Mouse (Mus musculus) right cerebral cortex, postnatal 36 days (tissue): ENCODE results near the gene Pml.

Experiments
- DNase-seq, 2 experiments: peaks; one replicate each; pipeline ENCODE4 v3.0.0; 2022; ENCODE audit warnings: low spot score in 2 of 2, mixed read lengths in 1 of 2

The Pml gene

GRCm38 (mm10) chr9:58201861-58202549, 47.6 kb downstream of the Pml start:
- DNase-seq = no peak

GRCm38 (mm10) chr9:58201091-58201842, 48.3 kb downstream of the Pml start:
- no peak for DNase-seq

- DNase-seq = no peak
Measured at GRCm38 (mm10) chr9:58200270-58201090, 49.1 kb downstream of the Pml start.

- peak in 1 of 2 experiments; percentile 56 for DNase-seq
Measured at GRCm38 (mm10) chr9:58199381-58200269, 50.0 kb downstream of the Pml start.

GRCm38 (mm10) chr9:58198801-58199371, 50.7 kb downstream of the Pml start:
- no peak for DNase-seq

GRCm38 (mm10) chr9:58197781-58198701, 51.5 kb downstream of the Pml start:
- DNase-seq = peak in 1 of 2 experiments; percentile 61

- no peak for DNase-seq
Measured at GRCm38 (mm10) chr9:58196610-58197567, 52.7 kb downstream of the Pml start.

- DNase-seq = no peak
Measured at GRCm38 (mm10) chr9:58196141-58196540, 53.4 kb downstream of the Pml start.

GRCm38 (mm10) chr9:58195671-58196070, 53.9 kb downstream of the Pml start:
- no peak for DNase-seq

GRCm38 (mm10) chr9:58194222-58194621, 55.4 kb downstream of the Pml start:
- DNase-seq = no peak

- no peak for DNase-seq
Measured at GRCm38 (mm10) chr9:58184456-58184855, 65.1 kb downstream of the Pml start.

- no peak for DNase-seq
Measured at GRCm38 (mm10) chr9:58179390-58179789, 70.2 kb downstream of the Pml start.

- no peak for DNase-seq
Measured at GRCm38 (mm10) chr9:58177165-58177564, 72.4 kb downstream of the Pml start.

- peak in 1 of 2 experiments; percentile 73 for DNase-seq
Measured at GRCm38 (mm10) chr9:58175745-58176487, 73.7 kb downstream of the Pml start.

GRCm38 (mm10) chr9:58174818-58175251, 74.8 kb downstream of the Pml start:
- DNase-seq = peak in 1 of 2 experiments; percentile 52

GRCm38 (mm10) chr9:58172863-58173262, 76.7 kb downstream of the Pml start:
- no peak for DNase-seq

GRCm38 (mm10) chr9:58169426-58169825, 80.2 kb downstream of the Pml start:
- no peak for DNase-seq

GRCm38 (mm10) chr9:58168880-58169279, 80.7 kb downstream of the Pml start:
- DNase-seq = no peak
